Mouse (Mus musculus): ENCODE results near the gene Kctd12. TPM values are rescaled to one million over a fixed set of nuclear protein-coding genes. Genes with fewer than 3 reads are reported as not detected.
A peak's percentile ranks its signal among the peaks of the same experiment; 100 is the strongest.

Gene Kctd12
- total RNA-seq, 2 experiments from 2014 or later = 5.2 to 9.7 TPM

DNA sequence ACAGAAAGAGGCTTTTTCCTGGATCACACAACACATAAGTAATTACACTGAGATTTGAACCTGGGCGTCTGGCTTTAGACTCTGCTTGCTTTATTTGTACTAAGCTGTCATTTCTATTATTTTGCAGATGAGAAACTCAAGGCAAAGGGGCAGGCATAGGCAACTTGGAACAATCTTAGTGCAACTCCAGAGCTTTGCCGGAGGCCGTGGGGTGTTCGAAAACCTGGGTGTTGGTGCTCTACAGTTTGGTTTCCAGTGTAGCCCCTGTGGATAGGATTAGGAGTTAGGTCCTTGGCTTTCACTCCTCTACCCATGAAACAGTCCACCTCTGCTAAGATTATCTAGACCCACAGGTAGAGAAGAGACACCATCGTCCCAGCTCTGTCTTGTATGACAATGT, 5.2 kb upstream of the Kctd12 start:
- no peak for DNase-seq
- intact Hi-C loops (cut with DNase I) = loop anchor here (10.0 kb wide), 1 partner anchor 1043 kb away; no protein-coding TSS in a partner anchor
- Histone ChIP-seq H3K4me3 (no peak overlapping the region), H3K27ac (no peak overlapping the region)
- no peak for TF ChIP-seq CTCF (IDR thresholded peaks at IDR 0.05)

DNA sequence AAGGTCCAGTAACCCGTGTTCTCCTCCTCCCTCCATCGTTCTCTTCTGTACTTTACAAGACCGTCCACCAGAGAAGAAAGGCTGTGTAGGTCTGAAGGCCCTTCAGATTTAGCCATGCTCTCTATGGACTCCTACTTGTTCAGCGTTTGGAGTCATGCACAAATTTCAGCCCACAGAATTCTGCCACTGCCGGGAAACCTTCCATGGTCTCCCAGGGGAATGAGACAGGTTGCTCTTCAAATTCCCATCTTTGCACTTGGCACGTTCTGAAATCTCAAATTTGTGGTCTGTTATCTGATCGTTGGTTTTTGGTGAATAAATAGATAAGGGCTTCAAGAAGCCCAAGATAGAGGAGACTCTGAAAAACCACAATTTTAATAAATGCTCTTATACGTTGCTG, 1.2 kb upstream of the Kctd12 start:
- TF ChIP-seq CTCF (IDR thresholded peaks at IDR 0.05) = no peak
- intact Hi-C loops (cut with DNase I) = loop anchor here (5.0 to 10.0 kb wide), 3 partner anchors 96 to 1039 kb away; no protein-coding TSS in a partner anchor
- DNase-seq = no peak
- Histone ChIP-seq H3K27ac (no peak overlapping the region; the same call in 1 of the 2 replicates), H3K4me3 (no peak overlapping the region; the same call in 1 of the 2 replicates)

DNA sequence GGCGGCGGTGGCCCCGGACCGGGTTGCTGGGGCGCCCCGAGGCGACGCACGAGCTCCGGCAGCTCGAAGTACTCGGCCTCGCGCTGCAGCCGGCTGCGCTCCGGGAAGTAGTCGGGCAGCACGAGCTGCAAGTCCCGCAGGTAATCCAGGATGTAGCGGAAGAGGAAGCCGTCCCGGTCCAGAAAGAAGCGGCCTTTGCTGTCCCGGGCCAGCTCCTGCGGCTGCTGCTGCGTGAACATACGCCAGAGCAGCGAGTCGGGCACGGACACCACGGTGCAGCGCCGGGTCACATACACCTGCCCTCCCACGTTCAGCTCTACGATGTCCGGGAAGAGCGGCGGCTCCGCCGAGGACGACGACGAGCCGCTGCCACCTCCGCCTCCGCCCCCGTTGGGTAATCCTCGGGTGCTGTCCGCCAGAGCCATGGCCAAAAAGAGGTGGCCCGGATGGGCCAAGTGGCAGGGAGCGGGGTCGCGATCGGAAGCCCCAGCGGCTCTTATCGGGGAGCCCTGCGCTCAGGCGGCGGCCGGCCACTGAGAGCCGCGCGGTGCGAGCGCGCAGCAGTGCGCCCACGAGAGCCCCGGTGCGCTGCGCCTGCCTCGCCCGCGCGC, 316 bp downstream of the Kctd12 start:
- peak; percentile 61 for DNase-seq
- H3K27ac ChIP-seq = peak overlapping the region; percentile 93
- no peak for TF ChIP-seq CTCF (IDR thresholded peaks at IDR 0.05)
- H3K4me3 ChIP-seq = peak overlapping the region; percentile 95
- intact Hi-C loops (cut with DNase I) = loop anchor here (5.0 to 10.0 kb wide), 3 partner anchors 95 to 1037 kb away; no protein-coding TSS in a partner anchor

DNA sequence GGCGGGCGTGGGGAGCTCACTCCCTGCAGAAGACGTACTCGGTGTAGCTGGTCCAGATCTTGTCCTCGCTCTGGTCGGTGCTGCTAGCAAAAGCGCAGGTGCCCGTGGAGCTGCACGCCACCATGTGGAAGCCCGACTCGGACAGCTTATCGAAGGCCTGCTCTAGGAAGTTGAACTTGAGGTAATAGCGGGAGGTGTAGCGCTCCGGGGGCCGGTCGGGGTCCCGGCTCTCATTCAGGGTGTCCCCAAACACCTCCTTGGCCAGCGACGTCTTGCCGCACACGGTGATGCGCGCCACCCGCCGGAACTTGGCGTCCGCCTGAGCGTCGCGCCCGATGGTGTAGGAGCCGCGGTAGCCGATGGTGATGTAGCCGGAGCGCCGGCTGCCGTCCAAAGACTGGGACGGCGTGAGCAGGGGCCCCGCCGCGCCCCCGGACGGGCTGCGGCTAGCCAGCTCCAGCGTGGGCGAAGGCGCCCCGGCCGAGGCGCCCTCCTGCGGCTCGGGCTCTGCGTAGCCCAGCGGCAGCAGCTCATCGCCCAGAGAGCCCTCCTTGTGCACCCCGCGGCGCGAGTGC, 909 bp downstream of the Kctd12 start:
- TF ChIP-seq CTCF (IDR thresholded peaks at IDR 0.05) = peak; percentile 48
- peak overlapping the region; percentile 95 for H3K4me3 ChIP-seq

DNA sequence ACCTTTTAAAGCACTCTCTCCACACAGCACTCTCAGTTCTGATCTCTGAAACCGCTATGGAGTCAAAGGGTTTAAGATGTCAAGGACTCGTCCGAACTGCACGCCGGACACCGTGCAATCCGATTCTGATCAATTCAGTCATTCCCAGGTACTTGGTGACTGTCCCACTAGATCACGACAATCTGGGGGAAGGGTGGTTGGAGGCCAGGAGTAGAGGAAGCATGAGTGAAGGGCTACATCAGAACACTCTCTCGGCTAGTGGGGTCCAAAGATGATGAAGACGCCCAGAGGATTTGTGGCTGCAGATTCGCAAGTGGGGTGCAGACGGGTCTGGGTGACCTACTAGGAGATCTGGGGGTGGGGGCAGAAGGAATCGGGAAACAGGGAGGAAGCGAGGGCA, 1.5 kb downstream of the Kctd12 start:
- intact Hi-C loops (cut with DNase I) = loop anchor here (5.0 to 10.0 kb wide), 3 partner anchors 94 to 1036 kb away; no protein-coding TSS in a partner anchor
- Histone ChIP-seq H3K4me3 (peak overlapping the region; percentile 95), H3K27ac (peak overlapping the region; percentile 93)
- peak; percentile 15 for DNase-seq
- no peak for TF ChIP-seq CTCF (IDR thresholded peaks at IDR 0.05)

More for the DNA sequence above, 909 bp downstream of the Kctd12 start:
- DNase-seq = peak; percentile 65
- intact Hi-C loops (cut with DNase I) = loop anchor here (5.0 to 10.0 kb wide), 3 partner anchors 94 to 1037 kb away; no protein-coding TSS in a partner anchor
- peak overlapping the region; percentile 93 for H3K27ac ChIP-seq

DNA sequence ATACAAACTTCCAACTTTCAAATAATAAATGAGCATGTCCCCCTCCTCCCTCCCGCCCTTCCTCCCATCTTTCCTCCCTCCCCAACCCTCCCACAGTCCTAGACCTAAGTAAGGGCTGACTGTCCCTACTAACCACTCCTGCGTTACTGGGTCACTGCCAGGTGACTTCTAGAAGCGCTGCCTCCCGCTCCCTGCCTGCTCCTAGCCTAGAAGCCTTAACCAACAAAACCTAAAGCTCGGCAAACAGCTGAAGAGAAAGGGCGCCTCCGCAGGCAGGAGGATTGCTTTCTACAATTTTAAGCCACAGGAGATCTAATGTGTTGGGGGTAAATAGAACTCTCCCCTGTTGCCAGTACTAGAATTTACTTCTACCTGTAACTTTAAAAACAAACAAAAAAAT, 2.0 kb downstream of the Kctd12 start:
- peak; percentile 14; the same call in 1 of the 2 replicates for TF ChIP-seq CTCF (IDR thresholded peaks at IDR 0.05)
- peak overlapping the region; percentile 95 for H3K4me3 ChIP-seq
- peak overlapping the region; percentile 93 for H3K27ac ChIP-seq
- DNase-seq = peak; percentile 31
- intact Hi-C loops (cut with DNase I) = loop anchor here (5.0 to 10.0 kb wide), 3 partner anchors 93 to 1036 kb away; no protein-coding TSS in a partner anchor

DNA sequence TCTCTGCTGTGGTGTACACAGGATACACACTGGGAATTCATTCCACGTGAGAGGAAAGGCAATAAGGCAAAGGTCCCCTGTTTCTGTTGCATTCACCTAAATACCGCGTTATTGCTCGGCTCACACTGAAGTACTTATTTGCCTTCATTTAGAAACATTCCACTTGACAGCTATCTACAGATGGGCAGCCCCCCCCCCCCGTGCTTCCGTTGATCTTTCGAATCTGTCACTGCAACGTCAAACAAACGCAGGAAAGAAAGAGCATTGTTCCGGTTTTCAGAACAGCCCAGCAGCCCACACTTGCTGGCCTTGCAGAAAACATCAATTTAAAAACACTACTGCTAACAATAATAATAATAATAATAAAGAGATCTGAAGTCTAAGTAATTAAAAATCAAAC, 2.6 kb downstream of the Kctd12 start:
- DNase-seq = no peak
- H3K27ac ChIP-seq = peak overlapping the region; percentile 93
- peak overlapping the region; percentile 95 for H3K4me3 ChIP-seq
- no peak for TF ChIP-seq CTCF (IDR thresholded peaks at IDR 0.05)
- intact Hi-C loops (cut with DNase I) = loop anchor here (5.0 to 10.0 kb wide), 3 partner anchors 93 to 1035 kb away; no protein-coding TSS in a partner anchor

DNA sequence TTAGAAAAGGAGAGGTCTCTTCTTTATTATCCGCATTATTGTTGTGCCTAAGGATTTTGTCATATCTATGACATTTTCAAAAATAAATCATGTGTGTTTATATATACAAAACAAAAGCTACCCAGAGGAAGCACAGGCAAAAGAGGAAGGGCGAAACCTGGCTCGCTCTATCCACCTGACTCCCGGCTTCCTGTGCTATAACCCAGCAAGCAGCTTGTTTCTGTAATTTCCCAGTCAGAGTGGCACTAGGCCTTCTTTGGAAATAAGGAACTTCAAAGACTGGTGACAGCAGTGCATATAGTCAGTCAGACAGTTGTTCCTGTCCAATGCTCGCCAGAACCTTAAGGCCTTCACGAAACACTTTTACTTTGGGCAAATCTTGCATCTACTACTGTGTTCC, 6.6 kb downstream of the Kctd12 start:
- H3K4me3 ChIP-seq = no peak overlapping the region
- peak overlapping the region; percentile 76 for H3K27ac ChIP-seq
- intact Hi-C loops (cut with DNase I) = no loop called here
- DNase-seq = peak; percentile 24
- TF ChIP-seq CTCF (IDR thresholded peaks at IDR 0.05) = no peak

DNA sequence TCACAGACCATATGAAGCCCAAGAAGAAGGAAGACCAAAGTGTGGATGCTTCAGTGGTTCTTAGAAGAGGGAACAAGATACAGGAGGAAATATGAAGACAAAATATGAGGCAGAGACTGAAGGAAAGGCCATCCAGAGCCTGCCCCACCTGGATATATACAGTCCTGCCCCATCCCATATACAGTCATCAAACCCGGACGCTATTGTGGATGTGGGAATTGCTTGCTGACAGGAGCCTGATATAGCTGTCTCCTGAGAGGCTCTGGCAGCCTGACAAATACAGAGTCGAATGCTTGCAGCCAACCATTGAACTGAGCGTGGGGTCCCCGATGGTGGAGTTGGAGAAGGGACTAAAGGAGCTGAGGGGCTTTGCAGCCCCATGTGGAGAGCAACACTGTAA, 13.6 kb downstream of the Kctd12 start:
- intact Hi-C loops (cut with DNase I) = no loop called here
- TF ChIP-seq CTCF (IDR thresholded peaks at IDR 0.05) = no peak

DNA sequence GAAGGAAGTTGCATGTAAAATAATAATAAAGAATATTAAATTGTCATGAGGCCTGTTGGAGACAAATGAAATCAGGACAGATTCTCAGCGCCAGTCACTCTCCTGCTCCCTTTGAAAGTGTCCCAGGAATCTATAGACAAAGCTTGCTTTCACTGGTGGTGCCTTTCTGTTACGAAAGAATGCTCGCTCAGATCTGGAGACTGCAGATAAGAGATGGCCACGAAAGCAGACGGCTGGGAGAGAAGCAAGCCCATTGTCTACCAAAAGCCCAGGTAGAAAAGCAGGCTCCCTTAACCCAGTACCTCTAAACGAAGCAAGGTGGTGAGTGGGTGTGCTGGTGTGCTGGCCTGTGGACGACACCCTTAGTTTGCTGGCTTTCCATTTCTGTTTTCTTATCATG, 16.2 kb downstream of the Kctd12 start:
- intact Hi-C loops (cut with DNase I) = no loop called here
- TF ChIP-seq CTCF (IDR thresholded peaks at IDR 0.05) = no peak
- Histone ChIP-seq H3K4me3 (no peak overlapping the region), H3K27ac (no peak overlapping the region)
- no peak for DNase-seq

More for the DNA sequence above, 13.6 kb downstream of the Kctd12 start:
- H3K27ac ChIP-seq = no peak overlapping the region
- no peak overlapping the region for H3K4me3 ChIP-seq
- no peak for DNase-seq

DNA sequence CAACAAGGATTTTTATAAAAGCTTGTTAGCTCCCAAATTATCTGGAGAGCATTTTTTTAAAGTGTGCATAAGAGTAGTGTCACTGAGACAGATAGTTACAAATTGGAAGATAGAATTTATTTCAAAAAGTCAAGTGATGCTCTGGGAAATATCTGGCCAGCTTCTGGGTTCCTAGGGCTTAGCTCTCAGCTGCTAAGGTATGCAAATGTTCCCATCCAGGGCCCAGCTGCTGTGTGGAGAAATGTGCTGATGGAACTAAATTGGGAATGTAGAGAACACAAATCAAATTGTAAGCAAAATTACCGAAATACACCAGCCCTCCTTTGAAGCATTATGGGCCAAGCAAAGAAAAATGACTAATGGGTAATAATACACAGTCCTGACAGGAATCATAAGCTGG, 16.6 kb downstream of the Kctd12 start:
- H3K4me3 ChIP-seq = no peak overlapping the region
- no peak overlapping the region for H3K27ac ChIP-seq
- DNase-seq = no peak
- no peak for TF ChIP-seq CTCF (IDR thresholded peaks at IDR 0.05)
- intact Hi-C loops (cut with DNase I) = no loop called here

DNA sequence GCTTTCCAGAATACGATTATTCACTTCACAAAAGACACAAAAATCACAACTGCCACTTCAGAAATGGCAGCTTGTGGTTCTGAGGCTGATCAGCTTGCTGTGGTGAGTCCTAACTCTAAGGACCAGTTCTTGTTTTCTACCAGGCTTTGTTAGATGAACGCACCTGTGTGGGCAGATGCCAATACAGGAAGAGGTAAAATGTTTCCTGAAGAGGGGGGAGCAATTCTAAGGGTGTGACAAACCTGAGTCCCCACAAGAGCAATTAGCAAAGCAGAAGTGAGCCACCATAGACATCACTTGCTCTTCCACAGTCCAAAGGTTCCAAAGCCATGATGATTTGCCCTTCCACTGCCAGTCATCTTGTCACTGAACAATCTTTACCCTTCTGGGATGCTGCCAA, 20.4 kb downstream of the Kctd12 start:
- Histone ChIP-seq H3K4me3 (no peak overlapping the region), H3K27ac (no peak overlapping the region)
- no peak for TF ChIP-seq CTCF (IDR thresholded peaks at IDR 0.05)
- intact Hi-C loops (cut with DNase I) = no loop called here
- no peak for DNase-seq

DNA sequence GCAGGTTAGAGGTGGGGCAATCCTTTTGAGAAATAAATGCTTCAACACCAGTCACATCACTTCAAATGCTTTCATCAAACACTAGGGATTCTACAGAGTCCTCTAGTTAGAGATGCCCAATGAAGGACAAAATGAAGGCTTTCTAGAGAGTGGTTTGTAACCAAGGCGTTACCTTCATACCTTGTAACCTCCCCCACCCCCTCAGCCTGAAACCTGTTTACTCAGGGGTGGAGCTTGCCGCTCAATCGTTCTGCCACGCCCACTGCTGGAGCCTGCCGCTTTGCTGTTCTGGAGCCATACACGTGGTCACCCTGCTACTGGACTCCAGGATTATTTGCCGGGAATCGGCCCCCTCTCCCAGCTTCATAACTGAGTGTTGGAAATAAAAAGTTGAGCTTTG, 28.9 kb downstream of the Kctd12 start:
- no peak for DNase-seq
- no peak overlapping the region for H3K27ac ChIP-seq
- intact Hi-C loops (cut with DNase I) = no loop called here
- TF ChIP-seq CTCF (IDR thresholded peaks at IDR 0.05) = no peak
- H3K4me3 ChIP-seq = no peak overlapping the region
